Mouse (Mus musculus): ENCODE measurements around the gene Creb3l2. TPM values are rescaled to one million over a fixed set of nuclear protein-coding genes. Genes with fewer than 3 reads are reported as not detected.

Creb3l2 gene
- polyA plus RNA-seq, 1 experiment from 2014 or later: 9.4 TPM

- peak; percentile 95 for ATAC-seq (ENCODE audit: low FRiP score, low read depth)
- WGBS: under 1% methylated on average over 65 of the region's 65 CpGs
- H3K4me2 ChIP-seq (replicated peaks): peak within 1 kb of the TSS; percentile 91
- H3K9ac ChIP-seq: peak within 1 kb of the TSS; percentile 84
- peaks cover 15% of the 10 kb centered on the region for H3K27me3 ChIP-seq (replicated peaks)
- peaks cover 23% of the 10 kb centered on the region for H3K4me1 ChIP-seq
- no peaks in the 10 kb centered on the region for H3K36me3 ChIP-seq
- H3K9me3 ChIP-seq: no peaks in the 10 kb centered on the region
- H3K4me3 ChIP-seq: peak within 1 kb of the TSS; percentile 70
- 0 out of 2 replicates have a peak within 1 kb of the TSS, but pooled peaks have one; percentile 23 for H3K27ac ChIP-seq
Measured at GRCm38 (mm10) chr6:37299562-37300390, 142.2 kb downstream of the Creb3l2 start, which contains the start of gene Dgki. TSS of gene Dgki (minus strand) at chr6:37300184.

DNA sequence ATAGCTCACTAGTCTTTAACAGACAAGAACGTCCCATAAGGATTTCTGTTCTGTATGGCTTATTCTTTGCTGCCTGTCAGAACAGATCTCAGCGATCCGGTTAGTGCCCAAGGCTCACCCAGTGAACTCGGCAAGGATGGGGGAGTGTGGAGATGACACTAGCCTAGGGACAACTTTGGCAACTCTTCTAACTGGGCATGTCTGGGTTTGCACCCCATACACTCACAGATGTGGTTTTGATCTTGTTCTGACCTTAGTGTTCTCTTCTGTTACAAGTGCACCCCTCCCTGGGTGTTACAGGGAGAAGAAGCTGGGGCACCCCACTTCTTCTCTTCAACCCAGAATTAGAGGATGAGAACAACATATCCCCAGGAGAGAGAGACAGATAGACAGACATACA, 143.0 kb downstream of the Creb3l2 start:
- Histone ChIP-seq H3K9ac (peak overlapping the region; percentile 84), H3K27ac (no peak overlapping the region), H3K4me3 (peak overlapping the region; percentile 70), H3K4me2 (replicated peaks) (peak overlapping the region; percentile 91), H3K36me3 (no peaks in the 10 kb centered on the region), H3K27me3 (replicated peaks) (peaks cover 15% of the 10 kb centered on the region), H3K9me3 (no peaks in the 10 kb centered on the region), H3K4me1 (peaks cover 23% of the 10 kb centered on the region)
- WGBS: 40% methylated on average over 4 of the region's 4 CpGs
- no peak for ATAC-seq (ENCODE audit: low FRiP score, low read depth)

GRCm38 (mm10) chr6:37297744-37298482, 144.0 kb downstream of the Creb3l2 start:
- WGBS: 40% methylated on average over 8 of the region's 8 CpGs
- H3K36me3 ChIP-seq: no peaks in the 10 kb centered on the region
- H3K4me2 ChIP-seq (replicated peaks): peak overlapping the region; percentile 91
- no peak overlapping the region for H3K4me3 ChIP-seq
- no peak overlapping the region for H3K27ac ChIP-seq
- peaks cover 15% of the 10 kb centered on the region for H3K27me3 ChIP-seq (replicated peaks)
- no peak for ATAC-seq (ENCODE audit: low FRiP score, low read depth)
- H3K4me1 ChIP-seq: peaks cover 23% of the 10 kb centered on the region
- no peak overlapping the region for H3K9ac ChIP-seq
- no peaks in the 10 kb centered on the region for H3K9me3 ChIP-seq

- H3K9me3 ChIP-seq: no peaks in the 10 kb centered on the region
Measured at GRCm38 (mm10) chr6:37292068-37292467, 149.9 kb downstream of the Creb3l2 start.

GRCm38 (mm10) chr6:37291171-37291570, 150.8 kb downstream of the Creb3l2 start:
- WGBS: 93% methylated on average over 1 of the region's 1 CpGs
- no peaks in the 10 kb centered on the region for H3K4me1 ChIP-seq
- H3K4me2 ChIP-seq (replicated peaks): no peak overlapping the region
- H3K27ac ChIP-seq: no peak overlapping the region
- ATAC-seq (ENCODE audit: low FRiP score, low read depth): no peak
- no peak overlapping the region for H3K4me3 ChIP-seq
- H3K9me3 ChIP-seq: no peaks in the 10 kb centered on the region
- H3K36me3 ChIP-seq: no peaks in the 10 kb centered on the region
- no peaks in the 10 kb centered on the region for H3K27me3 ChIP-seq (replicated peaks)
- no peak overlapping the region for H3K9ac ChIP-seq

More at GRCm38 (mm10) chr6:37292068-37292467, 149.9 kb downstream of the Creb3l2 start:
- WGBS: 92% methylated on average over 2 of the region's 2 CpGs
- Histone ChIP-seq H3K27ac (no peak overlapping the region), H3K9ac (no peak overlapping the region), H3K36me3 (no peaks in the 10 kb centered on the region), H3K4me3 (no peak overlapping the region), H3K4me2 (replicated peaks) (no peak overlapping the region), H3K4me1 (0 out of 2 replicates have a peak, but pooled peaks cover under 1% of the 10 kb centered on the region), H3K27me3 (replicated peaks) (no peaks in the 10 kb centered on the region)
- ATAC-seq (ENCODE audit: low FRiP score, low read depth): no peak

- Histone ChIP-seq H3K4me1 (no peaks in the 10 kb centered on the region), H3K4me3 (no peak overlapping the region), H3K36me3 (no peaks in the 10 kb centered on the region), H3K4me2 (replicated peaks) (no peak overlapping the region), H3K9ac (no peak overlapping the region), H3K27me3 (replicated peaks) (no peaks in the 10 kb centered on the region), H3K9me3 (no peaks in the 10 kb centered on the region), H3K27ac (no peak overlapping the region)
- WGBS: 96% methylated on average over 3 of the region's 3 CpGs
- no peak for ATAC-seq (ENCODE audit: low FRiP score, low read depth)
Measured at GRCm38 (mm10) chr6:37290691-37291090, 151.3 kb downstream of the Creb3l2 start.

DNA sequence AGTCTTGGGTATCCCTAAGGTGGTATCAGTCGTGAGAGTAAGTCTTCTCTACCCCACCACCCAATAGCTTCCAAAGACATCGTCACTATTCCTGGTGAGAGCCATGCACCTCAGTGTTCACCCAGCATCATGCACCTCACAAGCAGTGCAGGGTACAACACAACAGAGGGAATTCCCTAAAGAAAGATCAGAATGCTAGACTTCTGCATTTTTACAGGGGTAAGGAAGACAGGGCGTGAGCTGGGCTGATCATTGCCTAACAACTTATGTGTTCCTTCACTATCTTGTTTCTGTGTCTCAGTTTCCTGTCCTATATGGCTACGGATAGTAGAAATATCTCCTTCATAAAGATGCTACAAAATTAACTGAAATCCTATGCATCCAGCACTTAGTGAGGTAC, 155.8 kb downstream of the Creb3l2 start:
- no peaks in the 10 kb centered on the region for H3K9me3 ChIP-seq
- H3K27me3 ChIP-seq (replicated peaks): no peaks in the 10 kb centered on the region
- H3K9ac ChIP-seq: no peak overlapping the region
- no peak overlapping the region for H3K27ac ChIP-seq
- H3K4me1 ChIP-seq: no peaks in the 10 kb centered on the region
- no peak for ATAC-seq (ENCODE audit: low FRiP score, low read depth)
- WGBS: 90% methylated on average over 4 of the region's 4 CpGs
- no peak overlapping the region for H3K4me2 ChIP-seq (replicated peaks)
- H3K4me3 ChIP-seq: no peak overlapping the region
- no peaks in the 10 kb centered on the region for H3K36me3 ChIP-seq

- H3K9ac ChIP-seq: no peak overlapping the region
- 92% methylated on average over 9 of the region's 9 CpGs for WGBS
- H3K4me3 ChIP-seq: no peak overlapping the region
- no peak overlapping the region for H3K27ac ChIP-seq
- H3K4me2 ChIP-seq (replicated peaks): no peak overlapping the region
- ATAC-seq (ENCODE audit: low FRiP score, low read depth): no peak
- no peaks in the 10 kb centered on the region for H3K36me3 ChIP-seq
- no peaks in the 10 kb centered on the region for H3K27me3 ChIP-seq (replicated peaks)
- no peaks in the 10 kb centered on the region for H3K4me1 ChIP-seq
- H3K9me3 ChIP-seq: no peaks in the 10 kb centered on the region
Measured at GRCm38 (mm10) chr6:37284879-37285278, 157.1 kb downstream of the Creb3l2 start.

DNA sequence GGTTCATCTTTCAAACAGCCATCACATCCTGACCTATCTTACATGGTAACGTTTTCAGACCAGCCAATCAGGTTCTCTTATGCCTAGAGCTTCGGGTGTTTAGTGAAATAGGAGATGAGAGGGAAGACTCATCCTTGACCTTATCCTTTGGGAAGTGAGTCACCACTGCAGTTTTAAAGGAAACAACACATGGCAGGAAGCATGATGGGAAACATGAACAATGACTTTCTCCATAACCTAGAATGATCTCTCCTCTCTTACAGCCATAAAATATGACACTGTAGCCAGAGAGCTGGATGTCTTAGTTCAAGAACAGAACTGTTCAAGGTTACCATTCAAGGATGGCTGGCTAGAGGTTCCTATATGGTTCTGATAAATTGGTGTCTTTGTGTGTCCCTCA, 158.6 kb downstream of the Creb3l2 start:
- Histone ChIP-seq H3K4me1 (no peaks in the 10 kb centered on the region), H3K27ac (no peak overlapping the region), H3K4me2 (replicated peaks) (no peak overlapping the region), H3K9me3 (no peaks in the 10 kb centered on the region), H3K27me3 (replicated peaks) (no peaks in the 10 kb centered on the region), H3K36me3 (no peaks in the 10 kb centered on the region), H3K4me3 (no peak overlapping the region), H3K9ac (no peak overlapping the region)
- WGBS: 67% methylated on average over 2 of the region's 2 CpGs
- ATAC-seq (ENCODE audit: low FRiP score, low read depth): no peak

- Histone ChIP-seq H3K4me3 (no peak overlapping the region), H3K27me3 (replicated peaks) (no peaks in the 10 kb centered on the region), H3K4me2 (replicated peaks) (no peak overlapping the region), H3K4me1 (no peaks in the 10 kb centered on the region), H3K9me3 (no peaks in the 10 kb centered on the region), H3K36me3 (no peaks in the 10 kb centered on the region), H3K9ac (no peak overlapping the region), H3K27ac (no peak overlapping the region)
- WGBS: 81% methylated on average over 1 of the region's 1 CpGs
- no peak for ATAC-seq (ENCODE audit: low FRiP score, low read depth)
Measured at GRCm38 (mm10) chr6:37282659-37283058, 159.3 kb downstream of the Creb3l2 start.

Data from neural tube, embryonic 12.5 days (tissue).